Mouse (Mus musculus) midbrain, embryonic 16.5 days (tissue): ENCODE results near the gene Ptgdr2. TPM values are rescaled to one million over a fixed set of nuclear protein-coding genes. Genes with fewer than 3 reads are reported as not detected.

Experiments
- polyA plus RNA-seq: library from polyadenylated mRNA; unstranded; fragments of >200 nt; fragmentation: Nextera tagmentation; extraction: Ambion mirVana; gene quantifications from 2 replicates; pipeline ENCODE4 v1.2.1, GENCODE M21; 2015

Ptgdr2 gene
- polyA plus RNA-seq, 1 experiment from 2014 or later: 0.09 TPM

Other genes with a start within 250 kb of the Ptgdr2 start
- gene Vps37c, start 248.4 kb upstream of the Ptgdr2 start, polyA plus RNA-seq: 28.6 and 31.2 TPM in 2 replicates
- gene Cd5, start 198.2 kb upstream of the Ptgdr2 start, polyA plus RNA-seq: 0.48 and 0.78 TPM in 2 replicates
- gene Cd6, start 107.1 kb upstream of the Ptgdr2 start, polyA plus RNA-seq: 0.06 TPM in 1 of 2 replicates, not detected in the other
- 0.27 and 0.30 TPM in 2 replicates for gene Slc15a3, start 97.4 kb upstream of the Ptgdr2 start, polyA plus RNA-seq
- 242 and 267 TPM in 2 replicates for gene Tmem132a, start 67.2 kb upstream of the Ptgdr2 start, polyA plus RNA-seq
- gene Tmem109, start 55.2 kb upstream of the Ptgdr2 start, polyA plus RNA-seq: 47.0 TPM in 2 replicates
- 38.9 and 40.1 TPM in 2 replicates for gene Prpf19, start 41.9 kb upstream of the Ptgdr2 start, polyA plus RNA-seq
- gene Zp1, start 16.5 kb upstream of the Ptgdr2 start, polyA plus RNA-seq: 0.58 and 0.89 TPM in 2 replicates
- gene Ccdc86, start 12.1 kb downstream of the Ptgdr2 start, polyA plus RNA-seq: 12.8 and 13.5 TPM in 2 replicates
- not detected in 2 replicates for gene Ms4a10, start 37.5 kb downstream of the Ptgdr2 start, polyA plus RNA-seq
- not detected in 2 replicates for gene Ms4a15, start 56.1 kb downstream of the Ptgdr2 start, polyA plus RNA-seq
- not detected in 2 replicates for gene Ms4a18, start 80.9 kb downstream of the Ptgdr2 start, polyA plus RNA-seq
- gene Ms4a8a, start 143.9 kb downstream of the Ptgdr2 start, polyA plus RNA-seq: not detected in 2 replicates
- gene 1700017D01Rik, start 193.7 kb downstream of the Ptgdr2 start, polyA plus RNA-seq: not detected in 2 replicates
- gene 1700025F22Rik, start 228.2 kb downstream of the Ptgdr2 start, polyA plus RNA-seq: not detected in 2 replicates